Mouse (Mus musculus) liver, adult 2 months (tissue): ENCODE measurements around the gene Slc17a3. TPM values are rescaled to one million over a fixed set of nuclear protein-coding genes. Genes with fewer than 3 reads are reported as not detected.

ENCODE experiments used
- DNase-seq: peaks from one replicate; pipeline ENCODE4 v3.0.0-alpha.2; 2011; ENCODE audit warnings: low read depth, low spot score; ENCODE audit errors: extremely low read depth
- H3K27ac ChIP-seq: fragments of 200-500 bp; replicated peaks from 2 replicates; pipeline ENCODE4 v1.5.1; 2012; ENCODE audit warnings: low read depth, mild to moderate bottlenecking, control low read depth, inconsistent platforms, low read length; ENCODE audit not compliant: insufficient read depth
- H3K27me3 ChIP-seq: fragments of 200-500 bp; 2 replicates; pipeline ENCODE4 v1.6.1; 2012; ENCODE audit warnings: mild to moderate bottlenecking, moderate library complexity, low read length, inconsistent platforms; ENCODE audit not compliant: control insufficient read depth, insufficient read depth
- H3K36me3 ChIP-seq: fragments of 200-500 bp; 2 replicates; pipeline ENCODE4 v1.6.1; 2012; ENCODE audit warnings: low read length, inconsistent platforms; ENCODE audit not compliant: control insufficient read depth, insufficient read depth
- H3K4me1 ChIP-seq: fragments of 200-500 bp; 2 replicates; pipeline ENCODE4 v1.6.1; 2011; ENCODE audit warnings: low read length; ENCODE audit not compliant: control insufficient read depth, insufficient read depth
- H3K4me3 ChIP-seq: fragments of 200-500 bp; 2 replicates; pipeline ENCODE4 v1.5.1; 2011; ENCODE audit warnings: low read depth, mild to moderate bottlenecking, control low read depth, low read length, moderate library complexity; ENCODE audit not compliant: insufficient read depth
- H3K79me2 ChIP-seq: fragments of 200-500 bp; 2 replicates; pipeline ENCODE4 v1.6.1; 2012; ENCODE audit warnings: inconsistent platforms, mild to moderate bottlenecking, low read length, moderate library complexity; ENCODE audit not compliant: control insufficient read depth, insufficient read depth
- H3K9ac ChIP-seq: fragments of 200-500 bp; 2 replicates; pipeline ENCODE4 v1.6.1; 2012; ENCODE audit warnings: low read depth, mild to moderate bottlenecking, control low read depth, inconsistent platforms, low read length
- CTCF ChIP-seq: fragments of 200-500 bp; IDR thresholded peaks from 2 replicates; pipeline ENCODE4 v1.5.1; 2011; ENCODE audit warnings: low read depth, low read length, control low read depth
- POLR2A ChIP-seq: fragments of 200-500 bp; IDR thresholded peaks from 2 replicates; pipeline ENCODE4 v1.6.1; 2011; ENCODE audit warnings: low read length, control low read depth; ENCODE audit not compliant: insufficient read depth; ENCODE audit errors: extremely low read depth
- WGBS: fragments of 180-500 bp; shearing (Covaris S2); methylation state at CpG from one replicate; pipeline ENCODE4 v1.1.7; 2018; 5-methylcytosine and 5-hydroxymethylcytosine counted together
- polyA plus RNA-seq: library from polyadenylated mRNA; depleted of rRNA; stranded (reverse); fragments of >200 nt; gene quantifications from 2 replicates; pipeline ENCODE4 v1.2.3, GENCODE M21; 2012; rRNA removed
- total RNA-seq: library from RNA; depleted of rRNA; stranded (reverse); fragments of >200 nt; gene quantifications from 2 replicates; pipeline ENCODE4 v1.2.3, GENCODE M21; 2014; rRNA removed

The Slc17a3 gene
- total and polyA plus RNA-seq, 2 experiments = 34.5 to 38.1 TPM

GRCm38 (mm10) chr13:23898242-23898641, 59.0 kb downstream of the Slc17a3 start:
- no peak overlapping the region for H3K27ac ChIP-seq
- H3K27me3 ChIP-seq = no peaks in the 10 kb centered on the region
- peaks cover 34% of the 10 kb centered on the region for H3K36me3 ChIP-seq
- DNase-seq = no peak
- H3K4me3 ChIP-seq = no peak overlapping the region
- no peak overlapping the region for H3K9ac ChIP-seq
- H3K79me2 ChIP-seq = no peaks in the 10 kb centered on the region
- 64% methylated on average over 6 of the region's 6 CpGs for WGBS
- H3K4me1 ChIP-seq = no peaks in the 10 kb centered on the region
- no peak for TF ChIP-seq POLR2A
- TF ChIP-seq CTCF = no peak

GRCm38 (mm10) chr13:23906906-23907305, 67.7 kb downstream of the Slc17a3 start:
- DNase-seq = no peak
- WGBS = 98% methylated on average over 5 of the region's 5 CpGs
- Histone ChIP-seq H3K4me1 (peaks cover 14% of the 10 kb centered on the region), H3K36me3 (peaks cover 41% of the 10 kb centered on the region), H3K9ac (no peak overlapping the region), H3K27me3 (no peaks in the 10 kb centered on the region), H3K79me2 (no peaks in the 10 kb centered on the region), H3K4me3 (no peak overlapping the region), H3K27ac (no peak overlapping the region)
- no peak for TF ChIP-seq CTCF
- no peak for TF ChIP-seq POLR2A

- WGBS = 34% methylated on average over 5 of the region's 5 CpGs
- Histone ChIP-seq H3K79me2 (no peaks in the 10 kb centered on the region), H3K4me1 (peaks cover 32% of the 10 kb centered on the region), H3K27me3 (no peaks in the 10 kb centered on the region), H3K27ac (no peak overlapping the region), H3K9ac (no peak overlapping the region), H3K36me3 (peaks cover 30% of the 10 kb centered on the region), H3K4me3 (no peak overlapping the region)
- no peak for TF ChIP-seq CTCF
- no peak for TF ChIP-seq POLR2A
- DNase-seq = peak; percentile 35
These were observed 70.9 kb downstream of the Slc17a3 start for GRCm38 (mm10) chr13:23910121-23910520.

Other genes with a start within 250 kb of the Slc17a3 start
- 5.4 and 6.6 TPM in 2 replicates for gene Hist1h2be, start 218.3 kb upstream of the Slc17a3 start, total RNA-seq
- 0.28 and 0.60 TPM in 2 replicates for gene Hist1h2be, start 218.3 kb upstream of the Slc17a3 start, polyA plus RNA-seq
- 22.0 and 27.0 TPM in 2 replicates for gene Hist1h1e, start 216.9 kb upstream of the Slc17a3 start, total RNA-seq
- 0.73 and 0.77 TPM in 2 replicates for gene Hist1h1e, start 216.9 kb upstream of the Slc17a3 start, polyA plus RNA-seq
- gene Hist1h2ac, start 155.5 kb upstream of the Slc17a3 start, total RNA-seq = 4.9 and 6.2 TPM in 2 replicates
- gene Hist1h2ac, start 155.5 kb upstream of the Slc17a3 start, polyA plus RNA-seq = 0.12 and 0.22 TPM in 2 replicates
- gene Hist1h2bc, start 155.2 kb upstream of the Slc17a3 start, total RNA-seq = 228 and 265 TPM in 2 replicates
- gene Hist1h2bc, start 155.2 kb upstream of the Slc17a3 start, polyA plus RNA-seq = 312 and 443 TPM in 2 replicates
- not detected in 2 replicates for gene Hist1h1t, start 143.6 kb upstream of the Slc17a3 start, total RNA-seq
- gene Hist1h1t, start 143.6 kb upstream of the Slc17a3 start, polyA plus RNA-seq = not detected in 2 replicates
- gene Hist1h4c, start 141.0 kb upstream of the Slc17a3 start, total RNA-seq = 190 and 256 TPM in 2 replicates
- 0.95 and 3.1 TPM in 2 replicates for gene Hist1h4c, start 141.0 kb upstream of the Slc17a3 start, polyA plus RNA-seq
- gene Hfe, start 128.6 kb upstream of the Slc17a3 start, total RNA-seq = 30.4 and 35.3 TPM in 2 replicates
- gene Hfe, start 128.6 kb upstream of the Slc17a3 start, polyA plus RNA-seq = 32.6 and 40.9 TPM in 2 replicates
- gene Hist1h1c, start 100.6 kb upstream of the Slc17a3 start, total RNA-seq = 43.6 and 68.1 TPM in 2 replicates
- gene Hist1h1c, start 100.6 kb upstream of the Slc17a3 start, polyA plus RNA-seq = 20.9 and 31.6 TPM in 2 replicates
- gene Hist1h3c, start 93.8 kb upstream of the Slc17a3 start, total RNA-seq = 8.0 and 24.1 TPM in 2 replicates
- gene Hist1h3c, start 93.8 kb upstream of the Slc17a3 start, polyA plus RNA-seq = 0.20 and 0.27 TPM in 2 replicates
- gene Hist1h2bb, start 92.7 kb upstream of the Slc17a3 start, total RNA-seq = 41.9 and 75.6 TPM in 2 replicates
- gene Hist1h2bb, start 92.7 kb upstream of the Slc17a3 start, polyA plus RNA-seq = 0.41 and 0.55 TPM in 2 replicates
- 19.4 and 55.8 TPM in 2 replicates for gene Hist1h2ab, start 88.3 kb upstream of the Slc17a3 start, total RNA-seq
- 0.45 and 1.0 TPM in 2 replicates for gene Hist1h2ab, start 88.3 kb upstream of the Slc17a3 start, polyA plus RNA-seq
- gene Hist1h3b, start 87.2 kb upstream of the Slc17a3 start, total RNA-seq = 15.2 and 31.1 TPM in 2 replicates
- gene Hist1h3b, start 87.2 kb upstream of the Slc17a3 start, polyA plus RNA-seq = 0.23 and 0.58 TPM in 2 replicates
- gene Hist1h4b, start 82.4 kb upstream of the Slc17a3 start, total RNA-seq = 62.4 and 63.4 TPM in 2 replicates
- gene Hist1h4b, start 82.4 kb upstream of the Slc17a3 start, polyA plus RNA-seq = 1.2 TPM in 1 of 2 replicates, not detected in the other
- 21.0 and 54.0 TPM in 2 replicates for gene Hist1h4a, start 78.2 kb upstream of the Slc17a3 start, total RNA-seq
- 0.76 TPM in 1 of 2 replicates, not detected in the other for gene Hist1h4a, start 78.2 kb upstream of the Slc17a3 start, polyA plus RNA-seq
- gene Hist1h3a, start 77.0 kb upstream of the Slc17a3 start, total RNA-seq = 18.3 and 43.5 TPM in 2 replicates
- 2.0 TPM in 2 replicates for gene Hist1h3a, start 77.0 kb upstream of the Slc17a3 start, polyA plus RNA-seq
- 5.6 and 6.2 TPM in 2 replicates for gene Hist1h1a, start 75.8 kb upstream of the Slc17a3 start, total RNA-seq
- 0.12 TPM in 1 of 2 replicates, not detected in the other for gene Hist1h1a, start 75.8 kb upstream of the Slc17a3 start, polyA plus RNA-seq
- not detected in 2 replicates for gene Trim38, start 69.5 kb upstream of the Slc17a3 start, total RNA-seq
- not detected in 2 replicates for gene Trim38, start 69.5 kb upstream of the Slc17a3 start, polyA plus RNA-seq
- gene Slc17a2, start 32.4 kb upstream of the Slc17a3 start, total RNA-seq = 175 and 208 TPM in 2 replicates
- gene Slc17a2, start 32.4 kb upstream of the Slc17a3 start, polyA plus RNA-seq = 144 and 189 TPM in 2 replicates
- 13.3 and 20.1 TPM in 2 replicates for gene Slc17a1, start 28.3 kb downstream of the Slc17a3 start, total RNA-seq
- gene Slc17a1, start 28.3 kb downstream of the Slc17a3 start, polyA plus RNA-seq = 12.9 and 14.5 TPM in 2 replicates
- 22.4 and 27.4 TPM in 2 replicates for gene Slc17a4, start 75.6 kb downstream of the Slc17a3 start, total RNA-seq
- gene Slc17a4, start 75.6 kb downstream of the Slc17a3 start, polyA plus RNA-seq = 52.0 and 60.3 TPM in 2 replicates
- gene Hist1h2ba, start 94.7 kb downstream of the Slc17a3 start, total RNA-seq = not detected in 2 replicates
- gene Hist1h2ba, start 94.7 kb downstream of the Slc17a3 start, polyA plus RNA-seq = not detected in 2 replicates
- not detected in 2 replicates for gene Hist1h2aa, start 95.0 kb downstream of the Slc17a3 start, total RNA-seq
- gene Hist1h2aa, start 95.0 kb downstream of the Slc17a3 start, polyA plus RNA-seq = not detected in 2 replicates
- not detected in 2 replicates for gene Scgn, start 151.8 kb downstream of the Slc17a3 start, total RNA-seq
- gene Scgn, start 151.8 kb downstream of the Slc17a3 start, polyA plus RNA-seq = not detected in 2 replicates